Mouse (Mus musculus): ENCODE results near the gene Ankrd44. TPM values are rescaled to one million over a fixed set of nuclear protein-coding genes. Genes with fewer than 3 reads are reported as not detected.

Gene Ankrd44
- polyA plus RNA-seq, 1 experiment = 2.2 TPM

DNA sequence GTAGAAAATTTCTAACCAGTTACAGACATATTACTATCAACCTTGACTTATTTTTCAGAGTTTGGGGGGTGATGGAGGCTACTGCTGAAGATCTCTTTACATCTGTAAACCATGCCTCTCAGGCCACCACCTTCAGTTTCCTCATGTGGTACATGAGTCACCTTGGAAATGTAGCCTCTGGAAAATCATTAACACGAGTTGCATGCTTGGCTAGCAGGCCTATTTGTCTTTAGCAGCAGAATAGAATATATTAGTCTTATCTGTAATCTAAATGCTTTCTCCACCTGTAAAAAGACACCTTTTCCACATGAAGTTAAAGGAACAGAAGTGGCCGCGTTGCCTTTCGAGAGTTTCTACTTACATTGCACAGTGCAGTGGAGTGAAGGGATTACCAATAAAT lies 267.6 kb downstream of the Ankrd44 start:
- H3K79me3 ChIP-seq (ENCODE audit: low read depth) = no peaks in the 10 kb centered on the region
- no peaks in the 10 kb centered on the region for H3K79me2 ChIP-seq (ENCODE audit: control insufficient read depth, insufficient read depth)
- H3K27me3 ChIP-seq (ENCODE audit: control insufficient read depth, insufficient read depth, insufficient read length) = no peaks in the 10 kb centered on the region
- no peak for TF ChIP-seq MAX (IDR thresholded peaks at IDR 0.05)
- TF ChIP-seq CTCF (IDR thresholded peaks at IDR 0.05; ENCODE audit: control insufficient read depth, insufficient read depth, insufficient read length) = no peak
- no peak for TF ChIP-seq MYOD1 (IDR thresholded peaks at IDR 0.05; ENCODE audit: control insufficient read depth, insufficient read length, low read depth)
- no peak for TF ChIP-seq MYOG (IDR thresholded peaks at IDR 0.05; ENCODE audit: control insufficient read depth, extremely low read depth, insufficient read length)
- no peak for TF ChIP-seq USF1 (IDR thresholded peaks at IDR 0.05; ENCODE audit: low read depth)
- TF ChIP-seq CEBPB (IDR thresholded peaks at IDR 0.05; ENCODE audit: low read depth) = no peak
- TF ChIP-seq FOSL1 (IDR thresholded peaks at IDR 0.05; ENCODE audit: insufficient read depth, low read length, poor library complexity, severe bottlenecking) = no peak
- H3ac ChIP-seq (ENCODE audit: control insufficient read depth, insufficient read length, low read depth) = no peak overlapping the region
- H3K36me3 ChIP-seq (ENCODE audit: control insufficient read depth, insufficient read depth) = no peaks in the 10 kb centered on the region
- H3K4me3 ChIP-seq (ENCODE audit: insufficient read depth, poor library complexity, severe bottlenecking) = no peak overlapping the region

DNA sequence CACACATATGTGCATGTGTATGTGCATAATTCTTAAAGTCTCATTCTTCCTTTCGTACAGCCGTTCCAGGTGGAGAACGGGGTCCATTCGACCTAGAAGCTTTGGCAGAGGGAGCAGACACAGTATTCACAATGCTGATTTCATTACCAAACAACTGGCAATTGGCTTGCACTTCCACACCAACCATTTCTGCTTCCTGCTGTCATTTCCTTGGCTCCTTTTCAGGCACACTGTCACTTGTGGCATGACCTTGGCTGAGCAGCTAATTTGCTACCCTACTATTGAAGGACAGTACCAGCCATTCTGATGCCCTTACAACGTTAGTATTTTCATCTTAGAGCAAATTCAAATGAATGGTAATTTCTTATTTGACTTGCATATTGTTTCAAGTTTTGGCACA lies 277.9 kb downstream of the Ankrd44 start:
- no peak overlapping the region for H3ac ChIP-seq (ENCODE audit: control insufficient read depth, insufficient read length, low read depth)
- no peak overlapping the region for H3K4me3 ChIP-seq (ENCODE audit: insufficient read depth, poor library complexity, severe bottlenecking)
- no peaks in the 10 kb centered on the region for H3K36me3 ChIP-seq (ENCODE audit: control insufficient read depth, insufficient read depth)
- H3K79me2 ChIP-seq (ENCODE audit: control insufficient read depth, insufficient read depth) = no peaks in the 10 kb centered on the region
- no peaks in the 10 kb centered on the region for H3K79me3 ChIP-seq (ENCODE audit: low read depth)
- H3K27me3 ChIP-seq (ENCODE audit: control insufficient read depth, insufficient read depth, insufficient read length) = no peaks in the 10 kb centered on the region
- TF ChIP-seq MAX (IDR thresholded peaks at IDR 0.05) = no peak
- no peak for TF ChIP-seq CEBPB (IDR thresholded peaks at IDR 0.05; ENCODE audit: low read depth)

DNA sequence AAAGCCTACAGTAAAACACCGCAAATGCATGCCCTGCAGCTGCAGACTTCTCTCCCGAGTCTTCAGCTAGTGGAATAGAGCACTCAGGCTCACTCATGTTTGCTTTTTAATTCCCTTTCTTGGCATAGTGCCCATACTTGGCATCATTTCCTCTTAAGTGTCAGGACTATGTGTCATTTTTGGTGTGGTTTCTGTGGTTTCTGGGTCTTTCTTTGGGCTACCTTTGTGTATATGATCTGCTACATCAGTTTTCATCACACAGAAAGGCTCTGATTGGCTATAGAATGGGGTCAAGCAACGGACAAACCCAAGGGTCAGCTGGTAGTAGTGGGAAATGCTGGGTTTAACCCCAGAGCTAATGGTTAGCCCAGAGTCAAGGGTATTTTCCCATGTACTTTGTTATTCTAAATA lies 278.8 kb downstream of the Ankrd44 start:
- Histone ChIP-seq H3K27me3 (ENCODE audit: control insufficient read depth, insufficient read depth, insufficient read length) (no peaks in the 10 kb centered on the region), H3ac (ENCODE audit: control insufficient read depth, insufficient read length, low read depth) (no peak overlapping the region), H3K79me3 (ENCODE audit: low read depth) (no peaks in the 10 kb centered on the region), H3K79me2 (ENCODE audit: control insufficient read depth, insufficient read depth) (no peaks in the 10 kb centered on the region), H3K36me3 (ENCODE audit: control insufficient read depth, insufficient read depth) (no peaks in the 10 kb centered on the region), H3K4me3 (ENCODE audit: insufficient read depth, poor library complexity, severe bottlenecking) (no peak overlapping the region)
- TF ChIP-seq FOSL1 (IDR thresholded peaks at IDR 0.05; ENCODE audit: insufficient read depth, low read length, poor library complexity, severe bottlenecking) (no peak), CEBPB (IDR thresholded peaks at IDR 0.05; ENCODE audit: low read depth) (no peak), MYOD1 (IDR thresholded peaks at IDR 0.05; ENCODE audit: control insufficient read depth, insufficient read length, low read depth) (no peak), MYOG (IDR thresholded peaks at IDR 0.05; ENCODE audit: control insufficient read depth, extremely low read depth, insufficient read length) (no peak), CTCF (IDR thresholded peaks at IDR 0.05; ENCODE audit: control insufficient read depth, insufficient read depth, insufficient read length) (no peak), USF1 (IDR thresholded peaks at IDR 0.05; ENCODE audit: low read depth) (no peak), MAX (IDR thresholded peaks at IDR 0.05) (no peak)

DNA sequence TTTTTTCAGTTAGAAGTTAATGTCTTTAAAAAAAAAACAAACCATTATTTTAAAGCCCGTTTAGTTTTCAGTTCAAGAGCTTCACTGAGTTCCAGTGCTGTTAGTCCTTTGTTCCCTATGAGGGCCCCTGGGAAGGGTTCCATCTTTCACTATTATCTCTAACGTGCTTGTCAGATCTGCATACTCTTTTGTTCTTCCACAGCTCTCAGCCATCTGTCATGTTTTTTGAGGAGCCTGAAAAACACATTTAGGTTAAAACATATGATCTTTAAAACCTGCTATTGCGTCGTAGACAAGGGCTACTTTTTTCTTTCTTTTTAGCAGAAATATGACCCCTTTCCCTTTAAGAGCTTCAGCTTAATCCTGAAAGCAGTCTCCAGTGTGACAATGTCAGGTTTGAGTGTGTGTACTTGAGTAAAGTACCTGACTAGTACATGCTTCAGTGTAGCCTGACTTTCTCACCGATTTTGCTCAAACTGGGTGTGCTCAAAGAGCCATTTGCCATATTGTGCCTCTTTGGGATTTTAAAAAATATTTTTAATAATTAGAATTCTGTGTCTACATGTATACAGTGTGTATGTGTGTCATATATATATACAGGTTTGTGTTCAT lies 285.9 kb downstream of the Ankrd44 start:
- Histone ChIP-seq H3K36me3 (ENCODE audit: control insufficient read depth, insufficient read depth) (no peaks in the 10 kb centered on the region), H3ac (ENCODE audit: control insufficient read depth, insufficient read length, low read depth) (no peak overlapping the region), H3K79me3 (ENCODE audit: low read depth) (no peaks in the 10 kb centered on the region), H3K27me3 (ENCODE audit: control insufficient read depth, insufficient read depth, insufficient read length) (no peaks in the 10 kb centered on the region), H3K4me3 (ENCODE audit: insufficient read depth, poor library complexity, severe bottlenecking) (no peak overlapping the region), H3K79me2 (ENCODE audit: control insufficient read depth, insufficient read depth) (no peaks in the 10 kb centered on the region)
- TF ChIP-seq USF1 (IDR thresholded peaks at IDR 0.05; ENCODE audit: low read depth) (no peak), MAX (IDR thresholded peaks at IDR 0.05) (no peak), CTCF (IDR thresholded peaks at IDR 0.05; ENCODE audit: control insufficient read depth, insufficient read depth, insufficient read length) (no peak), FOSL1 (IDR thresholded peaks at IDR 0.05; ENCODE audit: insufficient read depth, low read length, poor library complexity, severe bottlenecking) (no peak), MYOD1 (IDR thresholded peaks at IDR 0.05; ENCODE audit: control insufficient read depth, insufficient read length, low read depth) (no peak), CEBPB (IDR thresholded peaks at IDR 0.05; ENCODE audit: low read depth) (no peak), MYOG (IDR thresholded peaks at IDR 0.05; ENCODE audit: control insufficient read depth, extremely low read depth, insufficient read length) (no peak)

DNA sequence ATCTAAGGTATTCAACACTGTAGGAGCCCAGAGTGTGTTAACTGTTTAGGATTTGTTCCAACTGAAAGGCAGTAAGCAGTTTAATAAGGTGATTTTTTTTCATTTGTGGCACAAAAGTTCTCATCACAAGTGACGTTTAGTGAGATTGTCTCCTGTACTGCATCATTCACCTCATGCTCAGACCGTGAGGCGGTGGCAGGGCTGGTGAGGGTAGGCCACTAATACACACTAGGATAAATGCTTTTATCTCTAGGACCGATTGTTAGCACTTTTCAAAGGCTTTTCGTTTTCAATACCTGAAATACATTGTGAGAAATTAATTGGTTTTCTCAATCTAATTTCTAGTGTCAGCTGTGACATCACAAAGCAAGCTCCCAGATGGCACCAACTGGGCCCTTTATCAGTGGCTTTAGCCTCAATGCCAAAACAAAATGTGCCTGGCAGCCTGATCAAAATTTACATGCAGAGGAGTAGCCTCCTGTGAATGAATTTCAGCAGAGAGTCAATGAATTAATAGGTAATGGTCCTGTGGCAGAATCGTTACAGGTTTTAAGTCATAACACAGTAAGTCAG lies 286.6 kb downstream of the Ankrd44 start:
- TF ChIP-seq FOSL1 (IDR thresholded peaks at IDR 0.05; ENCODE audit: insufficient read depth, low read length, poor library complexity, severe bottlenecking) (no peak), MYOG (IDR thresholded peaks at IDR 0.05; ENCODE audit: control insufficient read depth, extremely low read depth, insufficient read length) (no peak), CEBPB (IDR thresholded peaks at IDR 0.05; ENCODE audit: low read depth) (no peak), MAX (IDR thresholded peaks at IDR 0.05) (no peak), MYOD1 (IDR thresholded peaks at IDR 0.05; ENCODE audit: control insufficient read depth, insufficient read length, low read depth) (no peak), CTCF (IDR thresholded peaks at IDR 0.05; ENCODE audit: control insufficient read depth, insufficient read depth, insufficient read length) (no peak), USF1 (IDR thresholded peaks at IDR 0.05; ENCODE audit: low read depth) (no peak)

DNA sequence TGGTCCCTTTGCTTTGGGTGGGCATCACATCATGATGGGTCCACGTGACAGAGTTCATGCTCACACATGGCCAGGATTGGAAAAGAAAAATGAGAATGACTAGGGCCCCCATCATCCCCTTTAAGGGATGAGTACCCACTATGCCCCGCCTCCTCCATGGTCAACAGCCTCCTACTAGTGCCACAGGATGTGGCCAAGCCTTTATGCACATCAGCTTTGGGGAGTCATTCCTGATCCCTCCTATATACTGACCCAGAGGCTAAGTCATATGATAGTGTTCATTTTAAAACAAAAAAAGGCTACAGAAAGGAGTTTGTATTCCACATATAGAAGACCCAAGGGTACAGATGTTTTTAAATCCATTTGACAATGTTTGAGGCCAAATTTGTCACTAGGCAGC lies 287.1 kb downstream of the Ankrd44 start:
- Histone ChIP-seq H3ac (ENCODE audit: control insufficient read depth, insufficient read length, low read depth) (no peak overlapping the region), H3K79me3 (ENCODE audit: low read depth) (no peaks in the 10 kb centered on the region), H3K36me3 (ENCODE audit: control insufficient read depth, insufficient read depth) (no peaks in the 10 kb centered on the region), H3K79me2 (ENCODE audit: control insufficient read depth, insufficient read depth) (no peaks in the 10 kb centered on the region), H3K27me3 (ENCODE audit: control insufficient read depth, insufficient read depth, insufficient read length) (no peaks in the 10 kb centered on the region), H3K4me3 (ENCODE audit: insufficient read depth, poor library complexity, severe bottlenecking) (no peak overlapping the region)
- TF ChIP-seq MYOG (IDR thresholded peaks at IDR 0.05; ENCODE audit: control insufficient read depth, extremely low read depth, insufficient read length) = no peak
- no peak for TF ChIP-seq CEBPB (IDR thresholded peaks at IDR 0.05; ENCODE audit: low read depth)
- TF ChIP-seq CTCF (IDR thresholded peaks at IDR 0.05; ENCODE audit: control insufficient read depth, insufficient read depth, insufficient read length) = no peak

More for the DNA sequence above, 286.6 kb downstream of the Ankrd44 start:
- no peaks in the 10 kb centered on the region for H3K27me3 ChIP-seq (ENCODE audit: control insufficient read depth, insufficient read depth, insufficient read length)
- H3K36me3 ChIP-seq (ENCODE audit: control insufficient read depth, insufficient read depth) = no peaks in the 10 kb centered on the region
- no peaks in the 10 kb centered on the region for H3K79me3 ChIP-seq (ENCODE audit: low read depth)
- H3K79me2 ChIP-seq (ENCODE audit: control insufficient read depth, insufficient read depth) = no peaks in the 10 kb centered on the region
- H3K4me3 ChIP-seq (ENCODE audit: insufficient read depth, poor library complexity, severe bottlenecking) = no peak overlapping the region
- H3ac ChIP-seq (ENCODE audit: control insufficient read depth, insufficient read length, low read depth) = no peak overlapping the region
